Mouse (Mus musculus) spleen, adult 2 months (tissue): ENCODE data around the gene Tmco5.

Experiments used
- CTCF ChIP-seq: fragments of 200-500 bp; IDR thresholded peaks from 2 replicates; pipeline ENCODE4 v1.5.1; 2011; ENCODE audit warnings: mild to moderate bottlenecking, inconsistent platforms; ENCODE audit not compliant: insufficient read depth, insufficient read length, insufficient replicate concordance; ENCODE audit errors: extremely low read depth
- POLR2A ChIP-seq: fragments of 200-500 bp; IDR thresholded peaks from 2 replicates; pipeline ENCODE4 v1.6.1; 2011; ENCODE audit warnings: low read depth, low read length, inconsistent platforms

- no peak for TF ChIP-seq POLR2A
- no peak for TF ChIP-seq CTCF
Observed at GRCm38 (mm10) chr2:116837829-116838228, 40.7 kb upstream of the Tmco5 start.
